Mouse (Mus musculus): Measurements from ENCODE around the gene Slc39a7. TPM values are rescaled to one million over a fixed set of nuclear protein-coding genes. Genes with fewer than 3 reads are reported as not detected.
A peak's percentile ranks its signal among the peaks of the same experiment; 100 is the strongest.
"Not testable (repeated sequence)": the region's sequence is repeated elsewhere in the genome, so short reads cannot be mapped to it uniquely, and the experiment has no call there.

Gene Slc39a7
- polyA plus RNA-seq, 1 experiment from 2014 or later = 176 TPM

GRCm38 (mm10) chr17:34022987-34023386 lies 8.5 kb downstream of the Slc39a7 start:
- no peaks in the 10 kb centered on the region for H3K27me3 ChIP-seq
- 97% methylated on average over 20 of the region's 20 CpGs for WGBS
- peaks cover 47% of the 10 kb centered on the region for H3K4me1 ChIP-seq (replicated peaks)
- no peak overlapping the region for H3K9ac ChIP-seq
- no peak for ATAC-seq (ENCODE audit: low FRiP score, low read depth)
- H3K9me3 ChIP-seq = no peaks in the 10 kb centered on the region
- H3K4me3 ChIP-seq = no peak overlapping the region
- H3K36me3 ChIP-seq = peaks cover 13% of the 10 kb centered on the region
- no peak overlapping the region for H3K27ac ChIP-seq (replicated peaks)
- no peak overlapping the region for H3K4me2 ChIP-seq

DNA sequence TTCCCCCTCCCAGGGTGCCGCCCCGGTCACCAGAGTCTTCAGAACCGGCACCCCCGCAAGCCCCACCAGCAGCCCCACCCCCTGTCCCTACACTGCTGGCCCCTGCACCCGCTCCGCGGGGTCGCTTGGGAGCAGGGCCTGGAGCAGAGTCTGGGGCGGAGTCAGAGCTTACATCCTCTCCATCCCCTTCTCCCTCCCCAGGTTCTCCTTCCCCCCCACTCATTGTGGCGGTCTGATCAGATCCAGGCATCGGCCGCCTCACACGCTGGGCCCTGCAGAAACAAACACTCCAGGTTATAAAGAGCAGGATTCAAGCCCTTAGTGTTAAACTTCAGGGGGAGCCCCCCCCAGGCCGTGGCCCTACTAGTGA lies 9.1 kb downstream of the Slc39a7 start:
- no peak for ATAC-seq (ENCODE audit: low FRiP score, low read depth)
- Histone ChIP-seq H3K27me3 (no peaks in the 10 kb centered on the region), H3K4me2 (no peak overlapping the region), H3K4me1 (replicated peaks) (peaks cover 43% of the 10 kb centered on the region), H3K36me3 (peaks cover 13% of the 10 kb centered on the region), H3K27ac (replicated peaks) (no peak overlapping the region), H3K4me3 (no peak overlapping the region), H3K9me3 (no peaks in the 10 kb centered on the region), H3K9ac (no peak overlapping the region)
- 91% methylated on average over 14 of the region's 14 CpGs for WGBS

DNA sequence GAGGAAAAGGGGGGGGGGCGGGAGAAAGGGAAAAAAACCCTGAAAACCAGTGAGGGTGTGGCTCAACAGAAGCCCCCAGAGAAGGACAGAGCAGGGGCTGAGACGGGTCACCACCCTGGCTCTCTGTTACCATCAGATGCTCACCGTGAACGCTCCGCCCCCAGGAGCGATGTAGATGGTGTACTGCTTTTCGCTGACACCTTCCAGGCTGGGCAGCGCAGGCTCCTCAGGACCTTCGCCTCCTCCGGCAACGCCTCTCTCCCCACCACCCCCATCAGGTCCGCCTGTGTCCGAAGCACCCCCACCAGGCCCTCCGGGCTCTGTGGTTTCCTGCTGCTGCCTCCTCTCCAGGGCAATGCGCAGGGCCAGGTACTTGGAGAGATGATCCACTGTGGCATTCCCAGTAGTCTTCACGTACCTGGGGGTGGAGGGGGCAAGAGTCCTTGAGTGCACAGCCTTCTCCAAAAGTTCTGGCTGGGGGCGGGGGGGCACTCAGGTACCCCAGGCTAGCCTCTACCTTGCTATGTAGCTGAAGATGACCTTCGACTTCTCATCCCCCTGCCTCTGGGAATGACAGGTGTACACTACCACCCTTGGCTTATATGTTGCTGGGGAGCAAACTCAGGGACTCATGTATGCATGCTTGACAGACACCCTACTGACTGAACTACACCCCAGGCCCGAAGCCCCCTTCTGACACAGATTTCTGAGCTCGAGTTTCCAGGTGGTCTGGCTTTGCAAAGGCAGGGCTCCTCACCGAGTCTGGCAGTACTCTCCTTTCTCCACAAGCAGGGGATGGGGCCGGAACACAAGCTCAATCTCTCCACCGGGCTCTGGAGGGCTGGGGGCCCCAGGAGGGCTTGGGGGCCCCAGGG lies 9.7 kb downstream of the Slc39a7 start:
- Histone ChIP-seq H3K9me3 (no peaks in the 10 kb centered on the region), H3K4me2 (no peak overlapping the region), H3K27ac (replicated peaks) (no peak overlapping the region), H3K4me1 (replicated peaks) (peaks cover 36% of the 10 kb centered on the region), H3K36me3 (peaks cover 13% of the 10 kb centered on the region), H3K9ac (no peak overlapping the region), H3K4me3 (no peak overlapping the region), H3K27me3 (no peaks in the 10 kb centered on the region)
- no peak for ATAC-seq (ENCODE audit: low FRiP score, low read depth)
- 95% methylated on average over 23 of the region's 23 CpGs for WGBS

DNA sequence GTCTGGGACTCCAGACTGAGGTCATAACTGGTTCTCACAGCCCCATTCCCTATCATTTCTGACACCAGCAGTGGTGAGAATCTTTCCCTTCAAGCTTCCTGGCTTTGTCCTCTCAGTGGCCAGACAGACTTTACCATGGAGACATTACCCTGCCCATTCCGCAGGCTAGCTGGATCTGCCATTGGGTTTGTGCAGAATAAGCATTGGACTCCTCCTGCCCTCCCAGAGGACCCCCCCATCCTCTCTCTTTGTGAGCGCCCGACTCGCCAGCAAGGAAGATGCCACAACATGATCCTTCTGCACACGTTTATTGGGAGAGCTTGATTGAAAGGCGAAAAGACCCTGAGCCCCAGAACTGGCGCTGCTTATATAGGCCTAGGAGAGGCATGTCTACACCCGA lies 18.0 kb downstream of the Slc39a7 start:
- H3K9ac ChIP-seq = no peak overlapping the region
- H3K4me1 ChIP-seq (replicated peaks) = no peaks in the 10 kb centered on the region
- no peaks in the 10 kb centered on the region for H3K9me3 ChIP-seq
- H3K27me3 ChIP-seq = no peaks in the 10 kb centered on the region
- H3K4me2 ChIP-seq = no peak overlapping the region
- H3K27ac ChIP-seq (replicated peaks) = no peak overlapping the region
- ATAC-seq (ENCODE audit: low FRiP score, low read depth) = no peak
- WGBS = 93% methylated on average over 8 of the region's 8 CpGs
- no peaks in the 10 kb centered on the region for H3K36me3 ChIP-seq
- no peak overlapping the region for H3K4me3 ChIP-seq

GRCm38 (mm10) chr17:34010156-34010555 lies 21.3 kb downstream of the Slc39a7 start:
- H3K4me3 ChIP-seq = no peak overlapping the region
- H3K27ac ChIP-seq (replicated peaks) = no peak overlapping the region
- ATAC-seq (ENCODE audit: low FRiP score, low read depth) = no peak
- no peak overlapping the region for H3K4me2 ChIP-seq
- H3K36me3 ChIP-seq = no peaks in the 10 kb centered on the region
- H3K9ac ChIP-seq = no peak overlapping the region
- H3K9me3 ChIP-seq = no peaks in the 10 kb centered on the region
- no peaks in the 10 kb centered on the region for H3K27me3 ChIP-seq
- H3K4me1 ChIP-seq (replicated peaks) = no peaks in the 10 kb centered on the region
- WGBS = 82% methylated on average over 5 of the region's 5 CpGs

DNA sequence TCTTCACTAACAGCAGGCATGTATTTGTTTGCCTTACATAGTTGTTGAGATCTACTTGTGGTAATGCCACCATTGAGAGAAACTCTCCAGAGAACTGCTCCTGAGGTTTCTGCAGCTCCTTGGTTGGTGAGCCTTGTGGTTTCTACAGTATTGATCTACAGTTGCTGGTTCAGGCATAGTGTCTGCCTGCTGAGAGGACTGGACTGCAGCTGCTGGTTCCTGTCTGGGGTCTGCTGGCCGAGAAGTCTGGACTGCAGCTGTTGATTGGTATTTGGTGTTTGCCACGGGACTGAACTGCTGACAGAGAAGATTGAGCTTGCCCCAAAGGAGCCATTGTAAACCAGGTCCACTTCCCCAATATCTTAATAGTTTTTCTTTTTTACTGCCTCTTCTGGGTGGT lies 24.9 kb downstream of the Slc39a7 start:
- no peak for ATAC-seq (ENCODE audit: low FRiP score, low read depth)
- Histone ChIP-seq H3K9me3 (no peaks in the 10 kb centered on the region), H3K36me3 (no peaks in the 10 kb centered on the region), H3K27me3 (peaks cover 6% of the 10 kb centered on the region; the same call in 1 of the 2 replicates), H3K4me2 (no peak overlapping the region), H3K4me1 (replicated peaks) (no peaks in the 10 kb centered on the region), H3K4me3 (no peak overlapping the region), H3K9ac (no peak overlapping the region), H3K27ac (replicated peaks) (no peak overlapping the region)
- WGBS = 45% methylated on average over 2 of the region's 2 CpGs

DNA sequence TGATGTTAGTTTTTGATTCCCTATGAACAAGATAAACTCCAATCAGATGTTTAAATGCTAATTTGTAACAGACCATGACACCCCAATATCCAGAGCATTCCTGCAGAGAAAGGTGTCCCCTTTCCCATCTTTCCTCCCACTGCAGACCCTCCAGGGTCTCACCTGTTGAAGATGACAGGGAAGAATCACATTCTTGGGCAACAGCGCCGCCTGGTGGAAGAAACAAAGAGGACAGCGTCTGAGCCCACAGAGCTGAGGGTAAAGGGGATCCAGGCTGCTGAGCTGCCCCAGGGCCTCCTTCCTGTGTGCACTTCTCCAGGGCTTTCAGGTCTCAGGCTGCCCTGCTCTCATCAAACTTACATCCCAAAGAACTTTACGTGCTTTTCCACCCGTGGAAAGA lies 28.1 kb downstream of the Slc39a7 start:
- no peak for ATAC-seq (ENCODE audit: low FRiP score, low read depth)
- no peaks in the 10 kb centered on the region for H3K36me3 ChIP-seq
- no peaks in the 10 kb centered on the region for H3K9me3 ChIP-seq
- no peak overlapping the region for H3K4me2 ChIP-seq
- no peak overlapping the region for H3K9ac ChIP-seq
- 3% methylated on average over 5 of the region's 5 CpGs for WGBS
- H3K4me3 ChIP-seq = no peak overlapping the region
- H3K27me3 ChIP-seq = peaks cover 29% of the 10 kb centered on the region
- no peak overlapping the region for H3K27ac ChIP-seq (replicated peaks)
- peaks cover 13% of the 10 kb centered on the region for H3K4me1 ChIP-seq (replicated peaks)

DNA sequence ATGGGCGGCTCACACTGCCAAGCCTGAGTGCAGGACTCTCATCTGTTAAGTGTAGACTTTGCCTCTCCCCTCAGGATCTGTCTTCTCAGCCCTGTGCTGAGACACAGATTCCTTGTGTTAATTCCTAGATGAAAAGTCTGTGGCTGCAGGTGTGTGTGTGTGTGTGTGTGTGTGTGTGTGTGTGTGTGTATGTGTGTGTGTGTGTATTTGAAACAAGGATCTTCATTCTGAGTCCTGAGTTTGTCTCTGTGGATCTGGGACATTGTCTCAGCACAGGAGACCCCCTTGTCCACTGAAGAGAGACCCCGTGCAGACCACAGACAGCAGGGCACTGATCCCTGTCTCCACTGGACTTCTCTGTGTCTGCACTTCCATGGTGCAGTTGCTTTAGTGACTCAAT lies 30.7 kb downstream of the Slc39a7 start:
- H3K36me3 ChIP-seq; H3K27ac ChIP-seq (replicated peaks); ATAC-seq (ENCODE audit: low FRiP score, low read depth); H3K9me3 ChIP-seq; H3K4me3 ChIP-seq; H3K9ac ChIP-seq; H3K4me2 ChIP-seq: not testable (repeated sequence)
- H3K4me1 ChIP-seq (replicated peaks) = peaks cover 13% of the 10 kb centered on the region
- 54% methylated on average over 2 of the region's 2 CpGs for WGBS
- peaks cover 29% of the 10 kb centered on the region for H3K27me3 ChIP-seq

DNA sequence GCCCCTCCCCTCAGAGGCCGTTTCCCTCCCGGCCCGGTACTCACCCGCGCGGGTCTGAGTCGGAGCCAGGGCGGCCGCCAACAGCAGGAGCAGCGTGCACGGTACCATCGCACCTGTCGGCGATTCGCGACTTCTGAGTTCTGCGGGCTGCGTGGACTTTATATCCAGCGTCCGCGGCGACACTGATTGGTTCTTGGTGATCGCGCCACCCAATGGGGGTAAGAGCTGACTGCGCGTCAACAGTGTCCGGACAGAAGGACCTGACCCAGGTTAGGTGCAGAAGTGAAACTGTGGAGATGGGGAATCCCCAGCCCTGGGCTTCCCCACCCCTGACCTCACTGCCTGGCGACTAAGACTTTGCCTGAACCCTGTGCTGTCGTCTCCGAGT lies 31.3 kb downstream of the Slc39a7 start, which contains the start of gene H2-K1:
TSS of gene H2-K1 (minus strand) at position 198 of the 388 bp plus-strand sequence.
- Histone ChIP-seq H3K27me3 (peaks cover 29% of the 10 kb centered on the region), H3K9me3 (no peaks in the 10 kb centered on the region), H3K4me1 (replicated peaks) (peaks cover 13% of the 10 kb centered on the region), H3K9ac (peak within 1 kb of the TSS; percentile 33), H3K4me2 (peak within 1 kb of the TSS; percentile 89), H3K4me3 (peak within 1 kb of the TSS; percentile 45), H3K36me3 (no peaks in the 10 kb centered on the region), H3K27ac (replicated peaks) (no peak within 1 kb of the TSS)
- WGBS = under 1% methylated on average over 30 of the region's 30 CpGs
- ATAC-seq (ENCODE audit: low FRiP score, low read depth) = peak; percentile 81; the same call in 1 of the 2 replicates

GRCm38 (mm10) chr17:33999341-34000149 lies 31.9 kb downstream of the Slc39a7 start:
- Histone ChIP-seq H3K9me3 (no peaks in the 10 kb centered on the region), H3K4me2 (peak overlapping the region; percentile 89), H3K9ac (peak overlapping the region; percentile 33), H3K4me1 (replicated peaks) (peaks cover 13% of the 10 kb centered on the region), H3K27me3 (peaks cover 29% of the 10 kb centered on the region), H3K27ac (replicated peaks) (no peak overlapping the region), H3K4me3 (peak overlapping the region; percentile 45), H3K36me3 (no peaks in the 10 kb centered on the region)
- ATAC-seq (ENCODE audit: low FRiP score, low read depth) = peak; percentile 30; the same call in 1 of the 2 replicates
- 2% methylated on average over 87 of the region's 87 CpGs for WGBS

DNA sequence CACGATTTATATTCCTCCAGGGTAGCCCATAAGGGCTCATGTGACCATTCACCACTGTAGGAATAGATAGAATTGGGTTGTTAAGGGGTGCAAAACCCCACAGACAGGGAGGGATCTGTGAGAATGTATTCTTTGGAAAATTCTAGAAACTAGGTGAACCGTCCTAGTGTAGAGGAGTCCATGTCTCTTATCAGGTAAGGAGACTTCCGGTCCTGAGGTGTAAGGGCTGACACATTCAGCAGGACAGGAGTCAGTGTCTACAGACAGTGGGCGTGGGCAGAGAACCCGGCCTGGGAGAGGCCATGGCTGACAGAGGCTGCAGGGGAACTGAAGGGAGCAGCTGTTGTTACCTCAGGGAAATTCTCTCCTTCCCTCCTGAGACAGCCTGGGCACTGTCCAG lies 32.8 kb downstream of the Slc39a7 start:
- H3K36me3 ChIP-seq; H3K4me3 ChIP-seq; H3K9me3 ChIP-seq; ATAC-seq (ENCODE audit: low FRiP score, low read depth); H3K27ac ChIP-seq (replicated peaks); H3K4me2 ChIP-seq; H3K9ac ChIP-seq: not testable (repeated sequence)
- WGBS = 67% methylated on average over 5 of the region's 5 CpGs
- peaks cover 29% of the 10 kb centered on the region for H3K27me3 ChIP-seq
- peaks cover 13% of the 10 kb centered on the region for H3K4me1 ChIP-seq (replicated peaks)

- peaks cover 28% of the 10 kb centered on the region for H3K27me3 ChIP-seq
- H3K9ac ChIP-seq; H3K9me3 ChIP-seq; H3K36me3 ChIP-seq; H3K27ac ChIP-seq (replicated peaks); ATAC-seq (ENCODE audit: low FRiP score, low read depth); H3K4me3 ChIP-seq; H3K4me2 ChIP-seq: not testable (repeated sequence)
- 98% methylated on average over 2 of the region's 2 CpGs for WGBS
- H3K4me1 ChIP-seq (replicated peaks) = peaks cover 13% of the 10 kb centered on the region
Measured at GRCm38 (mm10) chr17:33997025-33997424, 34.5 kb downstream of the Slc39a7 start.

Measured in hindbrain, embryonic 15.5 days (tissue).